Mouse (Mus musculus): ENCODE data around the gene Coq10b.
"Not testable (repeated sequence)": the region's sequence is repeated elsewhere in the genome, so short reads cannot be mapped to it uniquely, and the experiment has no call there.

DNA sequence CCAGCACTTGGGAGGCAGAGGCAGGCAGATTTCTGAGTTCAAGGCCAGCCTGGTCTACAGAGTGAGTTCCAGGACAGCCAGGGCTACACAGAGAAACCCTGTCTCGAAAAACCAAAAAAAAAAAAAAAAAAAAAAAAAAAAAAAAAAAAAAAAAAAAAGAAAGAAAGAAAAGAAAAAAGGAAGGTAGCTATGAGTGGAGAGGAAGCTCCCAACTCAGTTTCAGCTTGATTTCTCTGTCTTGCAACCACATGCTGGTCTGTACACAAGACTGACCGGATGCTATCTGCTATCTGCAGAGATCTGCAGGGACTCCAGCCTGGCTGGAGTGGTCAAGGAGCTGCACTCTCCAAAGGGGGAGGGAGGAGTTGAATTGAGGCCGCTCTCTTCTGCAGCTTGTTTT lies 5.8 kb downstream of the Coq10b start:
- TF ChIP-seq POLR2A (IDR thresholded peaks at IDR 0.05; ENCODE audit: control insufficient read depth, extremely low read depth, insufficient read depth, low read length, poor library complexity); CTCF (IDR thresholded peaks at IDR 0.05; ENCODE audit: borderline replicate concordance, control insufficient read depth, extremely low read depth, insufficient read depth, low read length, poor library complexity): not testable (repeated sequence)

All from thymus, adult 2 months (tissue).